Mouse (Mus musculus) limb, embryonic 10.5 days (tissue): Measurements from ENCODE around the gene Teddm1b. TPM values are rescaled to one million over a fixed set of nuclear protein-coding genes. Genes with fewer than 3 reads are reported as not detected.

Experiments used
- DNase-seq: peaks from one replicate; pipeline ENCODE4 v3.0.0-alpha.2; 2017; ENCODE audit warnings: low spot score
- H3K27ac ChIP-seq: fragments of 300-500 bp; sonication (generic); 2 replicates; pipeline ENCODE4 v1.5.1; 2016; ENCODE audit warnings: mild to moderate bottlenecking
- H3K27me3 ChIP-seq: fragments of 300-500 bp; sonication (generic); 2 replicates; pipeline ENCODE4 v1.6.1; 2016; ENCODE audit warnings: low read depth, mild to moderate bottlenecking; ENCODE audit not compliant: poor library complexity, severe bottlenecking
- H3K36me3 ChIP-seq: fragments of 300-500 bp; sonication (generic); 2 replicates; pipeline ENCODE4 v1.6.1; 2016; ENCODE audit warnings: mild to moderate bottlenecking, moderate library complexity
- H3K4me1 ChIP-seq: fragments of 300-500 bp; sonication (generic); 2 replicates; pipeline ENCODE4 v1.6.1; 2016
- H3K4me3 ChIP-seq: fragments of 300-500 bp; sonication (generic); 2 replicates; pipeline ENCODE4 v1.5.1; 2016; ENCODE audit warnings: mild to moderate bottlenecking, moderate library complexity
- H3K9me3 ChIP-seq: fragments of 300-500 bp; sonication (generic); replicated peaks from 2 replicates; pipeline ENCODE4 v1.6.1; 2016; ENCODE audit warnings: mild to moderate bottlenecking
- WGBS: fragments of 180-500 bp; shearing (Covaris S2); methylation state at CpG from one replicate; pipeline ENCODE4 v1.1.7; 2016; 5-methylcytosine and 5-hydroxymethylcytosine counted together
- polyA plus RNA-seq: library from polyadenylated mRNA; unstranded; fragments of >200 nt; fragmentation: Nextera tagmentation; extraction: Ambion mirVana; gene quantifications from 2 replicates; pipeline ENCODE4 v1.2.1, GENCODE M21; 2016

The Teddm1b gene
- polyA plus RNA-seq, 1 experiment from 2014 or later = 0.64 TPM

DNA sequence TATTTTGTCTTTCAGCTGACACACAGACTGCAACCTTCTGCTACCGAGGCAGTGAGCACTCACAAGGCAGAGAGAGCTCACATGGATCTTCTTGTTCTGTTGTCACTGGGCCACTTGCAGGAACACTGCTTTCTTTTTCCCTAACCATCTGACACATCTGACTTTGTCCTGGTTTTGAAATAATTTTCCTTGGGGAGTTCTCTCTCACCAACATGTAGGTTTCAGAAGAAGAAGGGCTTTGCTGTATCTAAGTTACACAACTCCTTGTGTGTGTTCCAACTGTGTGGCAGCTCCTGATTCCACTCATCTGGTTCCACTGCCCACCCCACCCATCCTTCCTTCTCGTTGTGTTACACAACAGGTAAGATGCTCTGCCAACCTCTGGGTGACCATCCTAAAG lies 19.6 kb downstream of the Teddm1b start:
- no peak for DNase-seq
- WGBS = 75% methylated on average over 2 of the region's 2 CpGs
- H3K27me3 ChIP-seq = peaks cover 19% of the 10 kb centered on the region
- no peaks in the 10 kb centered on the region for H3K9me3 ChIP-seq
- H3K27ac ChIP-seq = no peak overlapping the region
- H3K36me3 ChIP-seq = no peaks in the 10 kb centered on the region
- H3K4me3 ChIP-seq = no peak overlapping the region
- peaks cover 16% of the 10 kb centered on the region for H3K4me1 ChIP-seq

DNA sequence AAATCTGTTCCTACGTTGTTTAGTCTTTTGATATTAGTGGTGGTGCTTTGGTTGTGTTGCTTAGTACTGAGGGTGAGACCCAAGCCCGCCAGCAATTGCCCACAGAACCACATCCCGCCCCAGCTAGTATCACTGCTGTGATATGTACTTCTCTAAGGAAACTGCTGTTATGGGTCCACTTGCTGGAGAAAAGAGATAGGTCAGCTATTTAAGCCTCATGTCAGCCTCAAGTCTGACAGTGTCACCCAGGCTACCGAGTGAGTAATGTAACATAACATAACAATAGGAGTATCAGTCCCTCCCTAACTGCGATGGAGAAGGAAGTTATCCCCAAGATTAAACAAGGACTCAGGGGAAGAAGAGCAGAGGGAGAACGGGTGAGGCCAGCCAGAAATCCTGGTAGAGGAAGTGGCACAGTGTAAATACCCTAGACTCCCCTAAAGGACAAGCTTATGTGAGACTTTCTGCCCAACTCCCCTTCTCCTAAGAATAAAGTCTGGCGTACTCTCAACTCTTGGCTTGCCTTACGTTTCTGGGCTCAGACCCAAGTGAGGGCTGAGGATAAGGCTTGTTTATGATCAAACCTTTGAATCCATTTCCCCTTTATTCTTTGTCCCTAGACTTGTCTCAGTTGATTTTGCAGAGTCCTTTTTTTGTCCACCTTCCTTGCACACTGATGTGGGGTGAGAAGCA lies 20.2 kb downstream of the Teddm1b start:
- WGBS = 73% methylated on average over 8 of the region's 8 CpGs
- DNase-seq = no peak

DNA sequence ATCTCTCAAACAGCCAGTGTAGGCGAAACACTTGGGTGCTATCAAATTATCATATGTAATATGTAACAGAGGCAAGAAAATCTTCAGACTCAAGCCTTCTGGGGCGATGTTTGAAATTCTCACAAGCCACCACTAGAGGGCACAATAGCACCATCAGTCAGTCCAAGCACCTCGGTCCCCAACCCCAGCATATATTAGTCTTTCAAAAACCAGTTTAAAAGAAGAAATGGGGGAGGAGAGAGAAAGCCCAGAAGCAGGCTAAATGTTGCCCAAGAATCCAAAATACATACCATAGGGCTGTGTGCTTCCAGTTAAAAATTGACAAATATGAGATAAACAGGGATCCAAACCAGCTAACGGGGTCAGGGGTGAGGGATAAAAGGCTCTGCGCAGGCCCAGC lies 20.8 kb downstream of the Teddm1b start:
- no peaks in the 10 kb centered on the region for H3K36me3 ChIP-seq
- peaks cover 14% of the 10 kb centered on the region for H3K4me1 ChIP-seq
- H3K27ac ChIP-seq = no peak overlapping the region
- no peak overlapping the region for H3K4me3 ChIP-seq
- H3K27me3 ChIP-seq = peaks cover 18% of the 10 kb centered on the region
- peak; percentile 74 for DNase-seq
- 39% methylated on average over 5 of the region's 5 CpGs for WGBS
- H3K9me3 ChIP-seq = no peaks in the 10 kb centered on the region

More for the DNA sequence above, 20.2 kb downstream of the Teddm1b start:
- Histone ChIP-seq H3K4me1 (peaks cover 16% of the 10 kb centered on the region), H3K27ac (no peak overlapping the region), H3K36me3 (no peaks in the 10 kb centered on the region), H3K9me3 (no peaks in the 10 kb centered on the region), H3K4me3 (no peak overlapping the region), H3K27me3 (peaks cover 19% of the 10 kb centered on the region)

DNA sequence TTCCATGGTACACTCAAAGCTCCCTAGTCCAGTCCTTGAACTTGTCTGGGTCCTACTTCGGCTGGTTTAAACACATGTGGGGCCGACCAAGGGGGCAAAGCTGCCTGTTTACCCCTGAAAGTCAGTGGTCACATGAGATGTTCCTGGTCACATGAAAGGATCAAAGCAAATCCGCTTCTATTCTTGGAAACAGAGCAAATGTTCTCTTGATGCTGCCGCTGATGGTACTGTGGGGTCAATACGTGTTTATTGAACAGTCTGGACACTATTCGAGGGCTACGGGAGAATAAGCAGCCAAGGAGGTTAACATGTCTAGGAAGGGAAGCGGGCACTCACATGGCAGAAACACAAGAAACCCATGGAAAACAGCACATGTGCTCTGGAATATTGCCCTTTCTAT lies 23.1 kb downstream of the Teddm1b start:
- Histone ChIP-seq H3K36me3 (no peaks in the 10 kb centered on the region), H3K9me3 (no peaks in the 10 kb centered on the region), H3K4me3 (no peak overlapping the region), H3K4me1 (peaks cover 26% of the 10 kb centered on the region), H3K27ac (no peak overlapping the region), H3K27me3 (peaks cover 7% of the 10 kb centered on the region; the same call in 1 of the 2 replicates)
- WGBS = 83% methylated on average over 8 of the region's 8 CpGs
- DNase-seq = no peak

DNA sequence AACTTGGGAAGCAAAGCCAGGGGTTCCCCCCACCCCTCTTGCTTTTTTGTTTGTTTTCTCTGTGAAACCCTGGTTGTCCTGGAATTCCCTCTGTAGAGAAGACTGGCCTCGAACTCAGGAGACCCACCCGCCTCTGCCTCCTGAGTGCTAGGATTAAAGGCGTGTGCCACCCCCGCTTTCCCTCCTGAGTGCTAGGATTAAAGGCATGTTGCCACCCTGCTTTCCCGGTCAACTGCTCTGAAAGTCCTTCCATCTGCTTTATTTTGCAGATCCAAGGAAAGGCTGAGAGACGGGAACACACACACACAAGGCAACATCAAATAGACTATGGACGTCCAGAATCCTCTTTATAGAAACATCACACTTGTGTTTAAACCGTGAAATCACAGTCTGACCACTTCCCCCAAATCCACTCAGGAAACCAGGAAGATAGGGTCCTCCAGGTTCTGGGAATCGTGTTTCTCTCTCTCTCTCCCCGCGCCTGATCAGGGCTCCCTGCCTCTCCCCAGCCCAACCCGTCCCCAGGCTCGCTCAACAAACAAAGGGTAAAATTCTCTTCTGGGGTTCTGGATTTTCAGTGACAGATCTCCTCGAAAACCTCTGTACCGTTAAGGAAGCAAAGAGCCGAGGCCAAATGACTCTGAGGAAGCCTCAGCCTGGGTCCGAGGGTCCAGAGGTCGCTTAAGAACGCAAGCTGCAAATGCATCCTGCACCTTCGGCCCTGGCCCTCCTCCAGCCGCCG lies 25.0 kb downstream of the Teddm1b start:
- Histone ChIP-seq H3K4me3 (peak overlapping the region; percentile 92), H3K27me3 (0 out of 2 replicates have a peak, but pooled peaks cover under 1% of the 10 kb centered on the region), H3K4me1 (peaks cover 26% of the 10 kb centered on the region), H3K36me3 (peaks cover 19% of the 10 kb centered on the region), H3K9me3 (no peaks in the 10 kb centered on the region), H3K27ac (peak overlapping the region; percentile 96)
- DNase-seq = no peak
- WGBS = 22% methylated on average over 22 of the region's 22 CpGs

DNA sequence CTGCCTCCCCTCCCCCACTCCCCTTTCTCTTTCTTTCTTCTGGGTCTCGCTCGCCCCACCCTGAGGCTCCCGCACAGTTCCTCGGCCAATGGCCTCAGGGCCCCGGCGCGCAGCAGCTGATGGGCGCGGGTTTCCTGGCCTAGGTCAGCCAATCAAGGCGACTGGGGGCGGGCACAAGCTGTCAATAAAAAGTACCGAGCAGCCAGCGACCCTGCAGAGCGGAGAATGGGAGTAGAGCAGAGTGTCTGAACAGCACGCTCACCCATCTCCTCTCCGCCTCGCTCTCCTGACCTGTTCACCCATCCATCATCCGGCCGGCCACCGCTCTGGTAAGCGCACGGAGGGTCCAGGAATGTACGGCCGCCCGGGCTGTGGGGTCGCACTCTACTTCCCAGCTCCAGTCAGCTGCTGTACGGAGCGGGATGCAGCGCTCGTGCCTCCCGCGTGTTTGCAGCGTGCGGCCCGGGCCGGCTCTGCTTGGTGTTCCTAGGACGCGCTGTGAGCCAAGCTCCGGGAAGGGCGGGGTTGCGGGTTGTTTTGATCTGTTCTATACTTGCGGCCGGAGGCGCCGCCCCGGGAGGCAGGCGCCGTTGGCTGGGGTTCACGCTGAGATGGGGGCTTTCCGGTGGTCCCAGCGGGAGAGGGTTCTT lies 25.7 kb downstream of the Teddm1b start, which contains the start of the genes Glul and Teddm2:
Gene Glul (plus strand): TSS at position 214 of the 650 bp plus-strand sequence.
Gene Teddm2 (minus strand): TSS at position 498 of the 650 bp plus-strand sequence.
- WGBS = under 1% methylated on average over 51 of the region's 51 CpGs
- no peaks in the 10 kb centered on the region for H3K9me3 ChIP-seq
- H3K4me1 ChIP-seq = peaks cover 26% of the 10 kb centered on the region
- no peaks in the 10 kb centered on the region for H3K27me3 ChIP-seq
- H3K27ac ChIP-seq = peak within 1 kb of the TSS; percentile 96
- peaks cover 26% of the 10 kb centered on the region for H3K36me3 ChIP-seq
- peak within 1 kb of the TSS; percentile 92 for H3K4me3 ChIP-seq
- peak; percentile 95 for DNase-seq

DNA sequence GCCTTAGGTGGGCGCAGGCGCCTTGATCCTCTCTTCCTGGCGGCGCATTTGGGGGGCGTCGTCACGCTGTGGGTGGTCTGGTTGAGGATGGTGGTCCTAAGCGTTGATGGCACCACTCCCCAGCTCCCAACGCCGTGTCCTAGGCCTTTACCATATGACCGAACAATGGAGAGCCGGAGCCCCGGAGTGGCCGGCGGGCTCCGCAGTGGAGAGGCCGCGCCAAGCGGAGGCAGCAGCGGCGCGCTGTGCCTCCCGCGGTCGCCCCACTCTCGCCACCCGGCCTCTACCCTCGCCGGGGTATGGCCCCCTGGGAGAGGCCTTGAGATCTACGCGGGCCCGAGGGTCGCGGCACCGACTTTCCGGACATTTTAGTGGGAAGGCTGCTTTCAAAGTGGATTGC lies 26.2 kb downstream of the Teddm1b start:
- Histone ChIP-seq H3K4me3 (peak overlapping the region; percentile 92), H3K27ac (peak overlapping the region; percentile 96), H3K36me3 (peaks cover 31% of the 10 kb centered on the region), H3K27me3 (no peaks in the 10 kb centered on the region), H3K9me3 (no peaks in the 10 kb centered on the region), H3K4me1 (peaks cover 26% of the 10 kb centered on the region)
- no peak for DNase-seq
- WGBS = under 1% methylated on average over 36 of the region's 36 CpGs

DNA sequence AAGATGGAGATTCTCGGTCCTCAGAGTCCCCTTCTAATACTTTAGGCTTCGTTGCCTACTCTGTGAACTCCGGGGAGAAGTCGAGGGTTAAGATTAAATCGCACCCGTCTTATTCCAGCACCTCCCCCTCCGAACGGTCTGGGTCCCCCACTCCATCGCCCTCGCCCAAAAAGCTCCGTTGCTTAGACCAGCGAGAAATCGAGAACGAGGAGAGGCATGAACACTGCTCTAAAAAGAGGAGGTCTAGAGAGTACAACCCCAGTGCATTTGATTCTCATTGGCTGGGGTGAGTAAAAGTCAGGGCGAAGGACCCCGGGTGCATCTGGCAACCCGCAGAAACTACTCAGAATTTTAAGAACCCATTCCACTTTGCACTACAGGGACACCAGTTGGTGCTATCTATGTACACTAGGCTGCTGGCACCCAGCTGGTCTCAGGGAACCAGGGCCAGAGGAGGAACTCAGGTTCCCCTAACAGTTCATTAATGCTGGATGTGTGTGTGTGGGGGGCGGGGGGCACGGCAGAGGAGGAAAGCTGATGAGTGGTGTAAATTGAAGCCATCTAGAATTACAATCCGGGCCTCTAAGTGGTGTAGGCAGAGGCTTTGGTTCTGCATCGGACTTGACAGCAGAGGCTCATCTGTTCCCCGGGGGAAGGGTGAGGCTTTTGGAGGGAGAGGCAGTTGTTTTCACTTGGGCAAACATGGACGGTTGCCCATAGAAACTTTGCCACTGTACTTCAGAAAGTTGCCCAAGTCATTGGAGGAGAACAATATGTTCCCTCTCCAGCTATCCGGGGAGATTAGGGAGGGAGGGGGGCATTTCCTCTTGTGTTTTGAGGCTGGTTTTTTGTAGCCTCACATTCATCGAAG lies 26.9 kb downstream of the Teddm1b start:
- 3% methylated on average over 25 of the region's 25 CpGs for WGBS
- no peaks in the 10 kb centered on the region for H3K9me3 ChIP-seq
- peaks cover 38% of the 10 kb centered on the region for H3K36me3 ChIP-seq
- peak overlapping the region; percentile 96 for H3K27ac ChIP-seq
- peaks cover 26% of the 10 kb centered on the region for H3K4me1 ChIP-seq
- no peaks in the 10 kb centered on the region for H3K27me3 ChIP-seq
- peak overlapping the region; percentile 92 for H3K4me3 ChIP-seq
- peak; percentile 57 for DNase-seq

DNA sequence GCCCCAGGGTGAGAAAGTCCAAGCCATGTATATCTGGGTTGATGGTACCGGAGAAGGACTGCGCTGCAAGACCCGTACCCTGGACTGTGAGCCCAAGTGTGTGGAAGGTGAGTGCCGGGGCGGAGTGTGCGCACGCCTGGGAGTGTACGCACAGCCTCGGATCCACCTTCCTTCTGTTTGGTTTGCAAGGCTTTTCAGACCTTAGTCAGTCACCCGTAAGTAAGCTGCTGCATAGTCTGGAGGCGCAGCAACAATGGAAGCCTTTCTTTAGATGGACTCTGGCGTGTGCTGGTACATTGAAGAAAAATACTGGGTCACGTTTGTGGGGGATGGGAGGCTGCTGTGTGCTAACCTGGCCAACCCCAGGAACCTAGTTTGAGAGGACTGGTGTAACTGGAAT lies 28.9 kb downstream of the Teddm1b start:
- WGBS = 94% methylated on average over 13 of the region's 13 CpGs
- DNase-seq = no peak
- no peaks in the 10 kb centered on the region for H3K9me3 ChIP-seq
- no peak overlapping the region for H3K27ac ChIP-seq
- H3K4me3 ChIP-seq = no peak overlapping the region
- peaks cover 20% of the 10 kb centered on the region for H3K4me1 ChIP-seq
- no peaks in the 10 kb centered on the region for H3K27me3 ChIP-seq
- peaks cover 57% of the 10 kb centered on the region for H3K36me3 ChIP-seq

DNA sequence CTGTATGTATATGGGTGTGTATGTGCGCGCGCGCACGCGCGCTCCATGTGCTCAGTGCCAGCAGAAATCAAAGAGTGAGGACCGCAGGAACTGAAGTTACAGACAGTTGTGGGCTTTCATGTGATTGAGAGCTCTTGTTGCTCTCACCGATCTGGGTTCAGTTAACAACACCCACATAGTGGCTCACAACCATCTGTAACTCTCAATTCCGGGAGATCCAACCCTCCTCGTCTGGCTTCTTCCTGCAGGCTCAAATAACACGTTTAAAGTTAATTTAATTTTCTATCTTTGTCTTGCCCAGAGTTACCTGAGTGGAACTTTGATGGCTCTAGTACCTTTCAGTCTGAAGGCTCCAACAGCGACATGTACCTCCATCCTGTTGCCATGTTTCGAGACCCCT lies 30.1 kb downstream of the Teddm1b start:
- Histone ChIP-seq H3K36me3 (peaks cover 69% of the 10 kb centered on the region), H3K9me3 (no peaks in the 10 kb centered on the region), H3K27ac (no peak overlapping the region), H3K27me3 (no peaks in the 10 kb centered on the region), H3K4me1 (peaks cover 16% of the 10 kb centered on the region), H3K4me3 (no peak overlapping the region)
- 97% methylated on average over 14 of the region's 14 CpGs for WGBS
- no peak for DNase-seq

DNA sequence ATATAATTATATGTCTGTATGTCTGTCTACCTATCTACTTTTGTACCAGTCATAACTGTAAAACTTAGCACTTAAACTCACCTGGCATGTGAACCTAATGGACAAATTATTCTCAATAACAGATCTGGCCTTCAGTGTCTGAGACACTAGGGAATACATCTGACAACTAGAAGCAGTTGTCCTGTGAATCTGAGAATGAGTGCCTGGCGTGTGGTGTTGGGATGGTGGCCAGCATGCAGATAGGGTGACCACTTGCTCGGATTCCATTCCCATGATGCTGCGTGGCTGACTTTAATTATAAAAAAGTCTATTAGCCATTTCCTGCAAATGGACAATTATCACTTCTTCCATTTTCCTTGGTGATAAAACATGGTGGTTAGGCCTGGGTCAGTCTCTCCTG lies 31.7 kb downstream of the Teddm1b start:
- WGBS = 94% methylated on average over 3 of the region's 3 CpGs
- H3K4me1 ChIP-seq = peaks cover 13% of the 10 kb centered on the region
- H3K27ac ChIP-seq = no peak overlapping the region
- no peaks in the 10 kb centered on the region for H3K9me3 ChIP-seq
- H3K4me3 ChIP-seq = no peak overlapping the region
- no peak for DNase-seq
- peaks cover 86% of the 10 kb centered on the region for H3K36me3 ChIP-seq
- no peaks in the 10 kb centered on the region for H3K27me3 ChIP-seq

DNA sequence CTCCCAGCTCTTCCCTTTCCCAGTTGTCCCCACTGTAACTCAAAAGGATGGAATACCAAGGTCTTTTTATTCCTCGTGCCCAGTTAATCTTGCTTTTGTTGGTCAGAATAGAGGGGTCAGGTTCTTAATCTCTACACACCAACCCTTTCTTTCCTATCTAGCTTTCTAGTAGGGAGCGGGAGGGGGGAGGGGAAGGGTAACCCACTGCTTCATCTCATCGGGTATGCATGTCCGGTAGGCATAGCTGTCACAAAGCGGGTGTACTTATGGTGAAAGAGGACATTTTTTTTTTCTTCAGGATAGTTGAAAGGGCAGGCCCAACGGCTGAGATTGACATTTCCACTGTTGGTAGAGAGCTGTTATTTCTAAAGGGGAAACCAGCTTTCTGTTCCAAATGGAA lies 34.1 kb downstream of the Teddm1b start:
- no peaks in the 10 kb centered on the region for H3K9me3 ChIP-seq
- 91% methylated on average over 6 of the region's 6 CpGs for WGBS
- H3K36me3 ChIP-seq = peaks cover 87% of the 10 kb centered on the region
- H3K4me1 ChIP-seq = no peaks in the 10 kb centered on the region
- H3K27ac ChIP-seq = no peak overlapping the region
- no peak for DNase-seq
- H3K27me3 ChIP-seq = no peaks in the 10 kb centered on the region
- no peak overlapping the region for H3K4me3 ChIP-seq
